In the genomic region with DNA sequence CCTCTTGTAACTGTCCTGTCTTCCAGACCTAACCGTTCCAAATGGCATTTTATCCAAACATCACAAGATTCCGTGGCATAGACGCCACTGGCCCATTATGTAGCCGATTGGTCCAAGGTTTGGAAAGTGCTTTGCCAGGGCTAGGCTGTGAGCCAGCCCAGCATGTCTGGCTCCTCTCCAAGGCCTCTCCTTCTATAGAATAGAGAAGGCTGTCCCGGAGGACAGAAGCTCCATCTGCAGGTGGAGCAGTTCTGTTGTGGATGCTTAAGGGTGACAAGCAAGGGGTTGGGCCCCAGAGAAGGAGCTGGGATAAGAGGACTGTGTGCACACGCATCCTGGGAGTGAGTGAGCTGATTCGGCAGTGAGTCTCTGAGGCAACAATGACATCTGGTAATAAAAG, we compare ENCODE assay signal across 14 mouse cellular contexts.
DNase-seq lines count a peak whose midpoint lies in the region; ATAC-seq and TF ChIP-seq lines count a peak whose summit lies in the region.
"Had no signal": no experiment of that assay in that cellular context is flagged by ENCODE, and none has a peak within 500 bp of the region (broad histone marks: within the 10 kb centered on the region; RNA-seq: fewer than 3 reads in every experiment).

No protein-coding gene starts in this region.

- no peaks in the 10 kb centered on the region for H3K9me3 ChIP-seq in forebrain, embryonic 13.5 days (replicated peaks)
- H3K9me3 ChIP-seq in forebrain, embryonic 12.5 days = no peaks in the 10 kb centered on the region
- no peaks in the 10 kb centered on the region for H3K9me3 ChIP-seq in midbrain, embryonic 14.5 days (ENCODE audit: control insufficient read depth, low read length)
- no peaks in the 10 kb centered on the region for H3K9me3 ChIP-seq in midbrain, embryonic 13.5 days
- no peaks in the 10 kb centered on the region for H3K9me3 ChIP-seq in stomach, postnatal 0 days (ENCODE audit: control insufficient read depth, low read length)
- H3K9me3 ChIP-seq in heart, embryonic 11.5 days (replicated peaks; ENCODE audit: control insufficient read depth, low read length) = no peaks in the 10 kb centered on the region
- H3K9me3 ChIP-seq: liver, embryonic 15.5 days; megakaryocyte, embryonic 14.5 days; neural tube, embryonic 13.5 days had no signal

- no peak overlapping the region for H3K27ac ChIP-seq in forebrain, embryonic 13.5 days
- H3K27ac ChIP-seq in forebrain, embryonic 12.5 days = no peak overlapping the region
- no peak overlapping the region for H3K27ac ChIP-seq in midbrain, embryonic 14.5 days (replicated peaks; ENCODE audit: low read depth, low read length)
- H3K27ac ChIP-seq in midbrain, embryonic 13.5 days = no peak overlapping the region
- H3K27ac ChIP-seq in cortical plate, adult 2 months (ENCODE audit: insufficient read depth, low read length) = peak overlapping the region; percentile 53; the same call in 1 of the 2 replicates
- no peak overlapping the region for H3K27ac ChIP-seq in stomach, postnatal 0 days (replicated peaks)
- H3K27ac ChIP-seq in heart, embryonic 11.5 days (ENCODE audit: low read depth, low read length) = no peak overlapping the region
- H3K27ac ChIP-seq: liver, embryonic 15.5 days; neural tube, embryonic 13.5 days had no signal

- peaks cover 19% of the 10 kb centered on the region for H3K4me1 ChIP-seq in forebrain, embryonic 13.5 days
- 0 out of 2 replicates have a peak, but pooled peaks cover 7% of the 10 kb centered on the region for H3K4me1 ChIP-seq in forebrain, embryonic 12.5 days
- H3K4me1 ChIP-seq in midbrain, embryonic 14.5 days (ENCODE audit: control insufficient read depth, insufficient read depth, low read length) = no peaks in the 10 kb centered on the region
- H3K4me1 ChIP-seq in midbrain, embryonic 13.5 days (replicated peaks) = peaks cover 6% of the 10 kb centered on the region; the same call in 1 of the 2 replicates
- peaks cover 6% of the 10 kb centered on the region for H3K4me1 ChIP-seq in cortical plate, adult 2 months (ENCODE audit: control insufficient read depth, insufficient read depth, low read length)
- H3K4me1 ChIP-seq in stomach, postnatal 0 days (replicated peaks; ENCODE audit: control insufficient read depth, insufficient read depth) = no peaks in the 10 kb centered on the region
- no peaks in the 10 kb centered on the region for H3K4me1 ChIP-seq in heart, embryonic 11.5 days (ENCODE audit: control insufficient read depth, insufficient read depth, low read length)
- H3K4me1 ChIP-seq: liver, embryonic 15.5 days had no signal

- DNase-seq in midbrain, embryonic 14.5 days = peak; percentile 61
- DNase-seq in stomach, postnatal 0 days (ENCODE audit: low spot score) = no peak
- no peak for DNase-seq in ovary, postnatal 14 days (ENCODE audit: low spot score)
- DNase-seq: adrenal gland, postnatal 14 days; embryo, embryonic 11 days had no signal

- no peak for TF ChIP-seq CTCF in cortical plate, adult 2 months (IDR thresholded peaks at IDR 0.05; ENCODE audit: extremely low read depth, insufficient read depth, low read length)
- TF ChIP-seq CTCF in stomach, postnatal 0 days (IDR thresholded peaks at IDR 0.05; ENCODE audit: low read depth) = peak; percentile 18; the same call in 1 of the 2 replicates

- H3K4me2 ChIP-seq in forebrain, embryonic 13.5 days = no peak overlapping the region
- no peak overlapping the region for H3K4me2 ChIP-seq in forebrain, embryonic 12.5 days
- H3K4me2 ChIP-seq in midbrain, embryonic 14.5 days (ENCODE audit: low read length) = no peak overlapping the region
- H3K4me2 ChIP-seq in midbrain, embryonic 13.5 days (replicated peaks) = no peak overlapping the region
- H3K4me2 ChIP-seq in stomach, postnatal 0 days (replicated peaks; ENCODE audit: low read depth) = no peak overlapping the region
- no peak overlapping the region for H3K4me2 ChIP-seq in heart, embryonic 11.5 days
- H3K4me2 ChIP-seq: liver, embryonic 15.5 days; neural tube, embryonic 13.5 days had no signal

- H3K36me3 ChIP-seq in forebrain, embryonic 13.5 days (ENCODE audit: poor library complexity, severe bottlenecking) = no peaks in the 10 kb centered on the region
- no peaks in the 10 kb centered on the region for H3K36me3 ChIP-seq in forebrain, embryonic 12.5 days (replicated peaks)
- H3K36me3 ChIP-seq in midbrain, embryonic 14.5 days (ENCODE audit: control insufficient read depth, insufficient read depth, low read length) = no peaks in the 10 kb centered on the region
- H3K36me3 ChIP-seq in midbrain, embryonic 13.5 days = no peaks in the 10 kb centered on the region
- H3K36me3 ChIP-seq in stomach, postnatal 0 days (ENCODE audit: control insufficient read depth, insufficient read depth, low read length) = no peaks in the 10 kb centered on the region
- no peaks in the 10 kb centered on the region for H3K36me3 ChIP-seq in heart, embryonic 11.5 days (ENCODE audit: control insufficient read depth, insufficient read depth, low read length)
- H3K36me3 ChIP-seq: liver, embryonic 15.5 days; neural tube, embryonic 13.5 days had no signal

- no peak overlapping the region for H3K9ac ChIP-seq in forebrain, embryonic 13.5 days
- H3K9ac ChIP-seq in forebrain, embryonic 12.5 days = no peak overlapping the region
- no peak overlapping the region for H3K9ac ChIP-seq in midbrain, embryonic 14.5 days (replicated peaks; ENCODE audit: low read length)
- H3K9ac ChIP-seq in midbrain, embryonic 13.5 days (replicated peaks) = no peak overlapping the region
- H3K9ac ChIP-seq in stomach, postnatal 0 days (ENCODE audit: low read length) = no peak overlapping the region
- H3K9ac ChIP-seq in heart, embryonic 11.5 days (ENCODE audit: low read depth, low read length) = no peak overlapping the region
- H3K9ac ChIP-seq: liver, embryonic 15.5 days; neural tube, embryonic 13.5 days had no signal

- WGBS in forebrain, embryonic 13.5 days = 40% methylated on average over 7 of the region's 7 CpGs
- 71% methylated on average over 7 of the region's 7 CpGs for WGBS in forebrain, embryonic 12.5 days
- 71% methylated on average over 7 of the region's 7 CpGs for WGBS in midbrain, embryonic 14.5 days
- 74% methylated on average over 7 of the region's 7 CpGs for WGBS in midbrain, embryonic 13.5 days
- 50% methylated on average over 7 of the region's 7 CpGs for WGBS in stomach, postnatal 0 days
- 75% methylated on average over 7 of the region's 7 CpGs for WGBS in heart, embryonic 11.5 days (ENCODE audit: insufficient replicate concordance)

- no peaks in the 10 kb centered on the region for H3K27me3 ChIP-seq in forebrain, embryonic 13.5 days
- H3K27me3 ChIP-seq in forebrain, embryonic 12.5 days = no peaks in the 10 kb centered on the region
- H3K27me3 ChIP-seq in midbrain, embryonic 14.5 days (ENCODE audit: control insufficient read depth, insufficient read depth, low read length) = no peaks in the 10 kb centered on the region
- H3K27me3 ChIP-seq in midbrain, embryonic 13.5 days = no peaks in the 10 kb centered on the region
- H3K27me3 ChIP-seq in stomach, postnatal 0 days (ENCODE audit: control insufficient read depth, insufficient read depth, low read length) = no peaks in the 10 kb centered on the region
- no peaks in the 10 kb centered on the region; the same call in 1 of the 2 replicates for H3K27me3 ChIP-seq in heart, embryonic 11.5 days (ENCODE audit: control insufficient read depth, insufficient read depth, low read length)
- H3K27me3 ChIP-seq: liver, embryonic 15.5 days; neural tube, embryonic 13.5 days had no signal

- ATAC-seq in forebrain, embryonic 13.5 days = peak; percentile 68; the same call in 1 of the 2 replicates
- ATAC-seq in forebrain, embryonic 12.5 days (ENCODE audit: low FRiP score) = no peak
- no peak for ATAC-seq in midbrain, embryonic 14.5 days (ENCODE audit: low FRiP score, low TSS enrichment)
- no peak for ATAC-seq in midbrain, embryonic 13.5 days
- no peak for ATAC-seq in stomach, postnatal 0 days (ENCODE audit: low FRiP score, low TSS enrichment)
- no peak for ATAC-seq in heart, embryonic 11.5 days (replicated peaks; ENCODE audit: insufficient number of reproducible peaks, low FRiP score, low TSS enrichment)
- ATAC-seq: intestine, embryonic 16.5 days had no signal

- H3K4me3 ChIP-seq in forebrain, embryonic 13.5 days = no peak overlapping the region
- H3K4me3 ChIP-seq in forebrain, embryonic 12.5 days (replicated peaks) = no peak overlapping the region
- no peak overlapping the region for H3K4me3 ChIP-seq in midbrain, embryonic 14.5 days (replicated peaks; ENCODE audit: low read depth, low read length)
- no peak overlapping the region for H3K4me3 ChIP-seq in midbrain, embryonic 13.5 days (replicated peaks)
- H3K4me3 ChIP-seq in cortical plate, adult 2 months (ENCODE audit: insufficient read depth, low read length) = no peak overlapping the region
- H3K4me3 ChIP-seq in stomach, postnatal 0 days (ENCODE audit: low read depth, low read length) = no peak overlapping the region
- H3K4me3 ChIP-seq in heart, embryonic 11.5 days (ENCODE audit: low read depth, low read length) = no peak overlapping the region
- H3K4me3 ChIP-seq: liver, embryonic 15.5 days; megakaryocyte, embryonic 14.5 days; neural tube, embryonic 13.5 days had no signal

- TF ChIP-seq POLR2A in cortical plate, adult 2 months (IDR thresholded peaks at IDR 0.05; ENCODE audit: extremely low read depth, insufficient read depth, low read length) = no peak

- TF ChIP-seq EP300 in stomach, postnatal 0 days (optimal IDR thresholded peaks at IDR 0.05) = no peak
